Mouse (Mus musculus) limb, embryonic 11.5 days (tissue): ENCODE measurements around the gene Nlrp9a. TPM values are rescaled to one million over a fixed set of nuclear protein-coding genes. Genes with fewer than 3 reads are reported as not detected.
"Not testable (repeated sequence)": the region's sequence is repeated elsewhere in the genome, so short reads cannot be mapped to it uniquely, and the experiment has no call there.

Source experiments
- ATAC-seq: fragments of 200-750 bp; cut with Nextera tagmentation; 2 replicates; pipeline ENCODE4 v1.8.0; 2017; ENCODE audit warnings: low read depth; ENCODE audit not compliant: insufficient number of reproducible peaks, low FRiP score, low TSS enrichment
- DNase-seq: peaks from one replicate; pipeline ENCODE4 v3.0.0-alpha.2; 2015; ENCODE audit warnings: low spot score
- H3K27ac ChIP-seq: fragments of 300-500 bp; sonication (generic); replicated peaks from 2 replicates; pipeline ENCODE4 v1.5.1; 2014; ENCODE audit warnings: low read depth, mild to moderate bottlenecking, low read length
- H3K27me3 ChIP-seq: fragments of 300-500 bp; sonication (generic); 2 replicates; pipeline ENCODE4 v1.6.1; 2014; ENCODE audit warnings: mild to moderate bottlenecking, low read length, mixed read lengths; ENCODE audit not compliant: control insufficient read depth, insufficient read depth
- H3K36me3 ChIP-seq: fragments of 300-500 bp; sonication (generic); 2 replicates; pipeline ENCODE4 v1.6.1; 2014; ENCODE audit warnings: mild to moderate bottlenecking, low read length, moderate library complexity, mixed read lengths; ENCODE audit not compliant: control insufficient read depth, insufficient read depth
- H3K4me1 ChIP-seq: fragments of 300-500 bp; sonication (generic); 2 replicates; pipeline ENCODE4 v1.6.1; 2014; ENCODE audit warnings: low read length, mixed read lengths; ENCODE audit not compliant: control insufficient read depth, insufficient read depth
- H3K4me2 ChIP-seq: fragments of 300-500 bp; sonication (generic); 2 replicates; pipeline ENCODE4 v1.6.1; 2014; ENCODE audit warnings: low read depth, mild to moderate bottlenecking, moderate library complexity; ENCODE audit not compliant: severe bottlenecking
- H3K4me3 ChIP-seq: fragments of 300-500 bp; sonication (generic); 2 replicates; pipeline ENCODE4 v1.5.1; 2014; ENCODE audit warnings: low read depth, low read length
- H3K9ac ChIP-seq: fragments of 300-500 bp; sonication (generic); 2 replicates; pipeline ENCODE4 v1.6.1; 2014; ENCODE audit warnings: mild to moderate bottlenecking, low read length
- H3K9me3 ChIP-seq: fragments of 300-500 bp; sonication (generic); 2 replicates; pipeline ENCODE4 v1.6.1; 2016; ENCODE audit warnings: low read length; ENCODE audit not compliant: control insufficient read depth
- WGBS: fragments of 180-500 bp; shearing (Covaris S2); extraction: QIAGEN DNeasy Blood & Tissue Kit; methylation state at CpG from one replicate; pipeline ENCODE4 v1.1.7; 2014; 5-methylcytosine and 5-hydroxymethylcytosine counted together
- microRNA-seq: library from miRNA; unstranded; fragments of <30 nt; microRNA quantifications from one replicate; pipeline ENCODE4, GENCODE M21; 2016
- polyA plus RNA-seq: library from polyadenylated mRNA; unstranded; fragments of >200 nt; fragmentation: Nextera tagmentation; extraction: Ambion mirVana; gene quantifications from 2 replicates; pipeline ENCODE4 v1.2.1, GENCODE M21; 2014

The Nlrp9a gene
- not detected in 2 replicates for polyA plus RNA-seq

- WGBS = 79% methylated on average over 2 of the region's 2 CpGs
- not testable (repeated sequence) for H3K36me3 ChIP-seq, H3K27me3 ChIP-seq, H3K4me1 ChIP-seq, H3K9ac ChIP-seq, H3K4me3 ChIP-seq, H3K9me3 ChIP-seq, ATAC-seq, H3K4me2 ChIP-seq, DNase-seq, H3K27ac ChIP-seq
These were observed at the start of gene Nlrp9a for GRCm38 (mm10) chr7:26534723-26535122. TSS of gene Nlrp9a (plus strand) at chr7:26535023.

- not testable (repeated sequence) for H3K27me3 ChIP-seq, H3K9me3 ChIP-seq, H3K4me3 ChIP-seq, H3K9ac ChIP-seq, H3K27ac ChIP-seq, H3K4me1 ChIP-seq, H3K4me2 ChIP-seq, H3K36me3 ChIP-seq, DNase-seq, ATAC-seq
- 83% methylated on average over 18 of the region's 18 CpGs for WGBS
These were observed 45.3 kb upstream of the Nlrp9a start for GRCm38 (mm10) chr7:26489514-26489913.

GRCm38 (mm10) chr7:26589077-26589476 is 54.3 kb downstream of the Nlrp9a start:
- ATAC-seq (no peak), DNase-seq (no peak)
- no peak overlapping the region for H3K4me2 ChIP-seq
- no peak overlapping the region for H3K9ac ChIP-seq
- H3K4me1 ChIP-seq = no peaks in the 10 kb centered on the region
- H3K27me3 ChIP-seq = no peaks in the 10 kb centered on the region
- no peak overlapping the region for H3K27ac ChIP-seq
- H3K36me3 ChIP-seq = no peaks in the 10 kb centered on the region
- no peaks in the 10 kb centered on the region for H3K9me3 ChIP-seq
- no peak overlapping the region for H3K4me3 ChIP-seq

DNA sequence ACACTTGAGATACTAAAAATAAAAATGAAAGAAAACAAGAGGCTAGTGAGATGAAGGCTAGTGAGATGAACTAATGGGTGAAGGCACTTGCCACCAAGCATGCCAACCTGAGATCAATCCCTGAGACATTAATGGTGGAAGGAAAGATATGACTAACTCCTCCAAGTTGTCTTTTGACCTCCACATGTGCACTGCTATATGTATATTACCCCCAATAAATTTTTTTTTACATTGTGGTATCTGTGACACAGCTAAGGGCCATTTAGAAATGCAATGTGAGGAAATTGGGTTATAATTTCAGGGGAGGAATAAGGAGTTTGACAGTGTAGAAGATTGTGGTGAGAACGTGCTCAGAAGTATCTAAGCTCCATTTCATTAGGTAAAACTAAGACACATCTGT is 55.0 kb downstream of the Nlrp9a start:
- Histone ChIP-seq H3K36me3 (no peaks in the 10 kb centered on the region), H3K9me3 (no peaks in the 10 kb centered on the region), H3K4me3 (no peak overlapping the region), H3K4me1 (no peaks in the 10 kb centered on the region), H3K27ac (no peak overlapping the region), H3K27me3 (no peaks in the 10 kb centered on the region), H3K9ac (no peak overlapping the region), H3K4me2 (no peak overlapping the region)
- no peak for DNase-seq
- ATAC-seq = no peak
- 43% methylated on average over 1 of the region's 1 CpGs for WGBS

DNA sequence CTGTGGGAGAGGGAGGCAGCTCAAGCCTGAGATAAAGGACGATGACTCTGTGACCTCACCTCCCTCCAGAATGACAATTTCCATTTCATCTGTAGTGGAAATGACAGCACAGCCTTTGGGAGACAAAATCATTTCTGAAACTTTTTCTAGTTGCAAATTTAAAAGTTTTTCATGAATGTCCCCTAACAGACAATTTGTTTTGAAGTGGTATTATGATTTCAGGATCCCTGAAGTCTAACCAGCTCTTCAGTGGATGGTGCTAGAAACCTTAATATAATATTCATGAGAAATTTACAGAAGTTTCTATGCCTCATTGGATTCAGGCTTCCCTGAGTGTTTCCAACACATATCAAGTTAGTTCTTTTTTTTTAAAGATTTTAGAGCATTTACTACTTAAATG is 83.5 kb downstream of the Nlrp9a start, which contains the start of gene Vmn1r185:
Vmn1r185 (minus strand) TSS at position 101 of the 400 bp plus-strand sequence.
- ATAC-seq, DNase-seq, H3K9me3 ChIP-seq, H3K27me3 ChIP-seq, H3K4me3 ChIP-seq, H3K4me2 ChIP-seq, H3K4me1 ChIP-seq, H3K27ac ChIP-seq, H3K9ac ChIP-seq, H3K36me3 ChIP-seq: not testable (repeated sequence)
- 81% methylated on average over 1 of the region's 1 CpGs for WGBS

Small RNA genes lying within 50 kb of the gene (microRNA-seq; reads per million reads assigned to microRNA genes)
- not detected for gene Gm25947

Other genes with a start within 250 kb of the Nlrp9a start
- gene Cyp2a4, start 227.9 kb upstream of the Nlrp9a start, polyA plus RNA-seq = not detected in 2 replicates
- not detected in 2 replicates for gene Nlrp9c, start 131.3 kb upstream of the Nlrp9a start, polyA plus RNA-seq
- not detected in 2 replicates for gene Nlrp4a, start 99.9 kb upstream of the Nlrp9a start, polyA plus RNA-seq
- not detected in 2 replicates for gene Vmn1r185, start 83.4 kb downstream of the Nlrp9a start, polyA plus RNA-seq
- gene Cyp2b23, start 151.4 kb downstream of the Nlrp9a start, polyA plus RNA-seq = not detected in 2 replicates
- not detected in 2 replicates for gene Cyp2b19, start 222.1 kb downstream of the Nlrp9a start, polyA plus RNA-seq